Mouse (Mus musculus): ENCODE data around the gene H2-Q10.

DNA sequence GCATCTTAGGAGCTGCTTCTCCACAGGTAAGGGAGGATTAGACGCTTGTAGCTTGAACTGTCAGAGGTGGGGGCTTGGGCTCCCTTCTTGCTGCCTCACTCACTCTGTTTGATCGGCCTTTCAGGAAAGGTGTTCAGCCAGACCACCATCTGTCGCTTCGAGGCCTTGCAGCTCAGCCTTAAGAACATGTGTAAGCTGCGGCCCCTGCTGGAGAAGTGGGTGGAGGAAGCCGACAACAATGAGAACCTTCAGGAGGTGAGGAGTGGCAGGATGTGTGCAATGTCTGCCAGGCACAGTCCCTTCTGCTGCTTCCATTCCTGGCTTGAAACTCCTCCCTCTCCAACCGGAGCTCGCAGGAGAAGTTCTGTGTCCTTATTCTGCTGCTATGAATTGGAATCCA is 39.4 kb downstream of the H2-Q10 start:
- no peak for TF ChIP-seq MYOG (IDR thresholded peaks at IDR 0.05; ENCODE audit: control insufficient read depth, extremely low read depth, insufficient read length)
- TF ChIP-seq CTCF (IDR thresholded peaks at IDR 0.05; ENCODE audit: control insufficient read depth, insufficient read depth, insufficient read length) = no peak
- no peak for TF ChIP-seq FOSL1 (IDR thresholded peaks at IDR 0.05; ENCODE audit: insufficient read depth, low read length, poor library complexity, severe bottlenecking)
- TF ChIP-seq MAX (IDR thresholded peaks at IDR 0.05) = no peak
- TF ChIP-seq USF1 (IDR thresholded peaks at IDR 0.05; ENCODE audit: low read depth) = no peak

All from C2C12 (cell line).